Mouse (Mus musculus) olfactory bulb, adult 2 months (tissue): ENCODE data around the gene Hist1h2bj. TPM values are rescaled to one million over a fixed set of nuclear protein-coding genes. Genes with fewer than 3 reads are reported as not detected.
A peak's percentile ranks its signal among the peaks of the same experiment; 100 is the strongest.

Experiments
- H3K27ac ChIP-seq: fragments of 200-500 bp; 2 replicates; pipeline ENCODE4 v1.5.1; 2012; ENCODE audit warnings: low read depth, low read length; ENCODE audit not compliant: insufficient read depth
- H3K4me1 ChIP-seq: fragments of 200-500 bp; 2 replicates; pipeline ENCODE4 v1.6.1; 2012; ENCODE audit warnings: low read length; ENCODE audit not compliant: control insufficient read depth, insufficient read depth
- H3K4me3 ChIP-seq: fragments of 200-500 bp; 2 replicates; pipeline ENCODE4 v1.5.1; 2012; ENCODE audit warnings: mild to moderate bottlenecking, low read depth, low read length, moderate library complexity; ENCODE audit not compliant: insufficient read depth
- CTCF ChIP-seq: fragments of 200-500 bp; IDR thresholded peaks from 2 replicates; pipeline ENCODE4 v1.5.1; 2012; ENCODE audit warnings: low read depth, mild to moderate bottlenecking, low read length, moderate library complexity; ENCODE audit not compliant: insufficient read depth
- POLR2A ChIP-seq: fragments of 200-500 bp; IDR thresholded peaks from 2 replicates; pipeline ENCODE4 v1.6.1; 2012; ENCODE audit warnings: mild to moderate bottlenecking, low read depth, low read length, moderate library complexity; ENCODE audit not compliant: insufficient read depth
- WGBS: fragments of 180-500 bp; shearing (Covaris S2); methylation state at CpG from one replicate; pipeline ENCODE4 v1.1.7; 2018; 5-methylcytosine and 5-hydroxymethylcytosine counted together
- polyA plus RNA-seq: library from polyadenylated mRNA; stranded (reverse); fragments of >200 nt; gene quantifications from 2 replicates; pipeline ENCODE4 v1.2.4, GENCODE M21; 2012; ENCODE audit warnings: low replicate concordance; ENCODE audit not compliant: missing spikeins, insufficient read depth, insufficient read length

Gene Hist1h2bj
- polyA plus RNA-seq, 1 experiment: not detected

DNA sequence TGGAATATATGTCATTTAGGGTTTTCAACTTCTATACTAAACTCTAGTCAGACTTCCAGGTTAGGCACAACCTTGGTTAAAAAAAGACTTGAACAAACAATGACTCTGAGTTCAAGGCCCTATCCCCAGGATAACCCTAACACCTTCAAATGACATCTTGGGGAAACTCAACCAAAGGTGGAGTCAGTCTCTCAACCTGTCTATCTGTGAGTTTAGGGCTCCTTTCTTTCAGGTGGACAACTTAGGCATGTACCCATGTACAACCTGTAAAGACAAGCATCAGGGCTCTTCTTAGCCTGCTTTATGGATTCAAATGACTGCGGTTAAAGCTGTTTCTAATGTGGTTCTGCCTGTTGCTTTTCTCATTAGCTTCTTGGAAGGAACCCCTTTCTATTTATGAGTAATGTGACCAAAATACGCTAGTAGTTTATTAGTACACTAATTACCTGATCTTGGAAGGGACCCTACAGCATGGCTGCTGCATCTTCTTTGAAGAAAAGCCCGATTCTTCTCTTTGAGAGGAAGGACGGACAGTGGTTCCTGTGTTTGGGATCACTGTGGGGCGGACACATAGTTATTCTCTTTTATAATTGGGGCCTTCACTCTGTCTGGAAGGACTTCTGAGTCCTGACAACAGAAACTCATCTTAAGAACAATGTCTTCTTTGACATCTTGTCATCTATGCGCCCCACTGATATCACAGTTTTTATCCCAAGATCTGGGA lies 1.6 kb downstream of the Hist1h2bj start:
- TF ChIP-seq POLR2A (no peak), CTCF (no peak)
- Histone ChIP-seq H3K4me3 (no peak overlapping the region), H3K4me1 (peaks cover under 1% of the 10 kb centered on the region; the same call in 1 of the 2 replicates), H3K27ac (no peak overlapping the region)
- 77% methylated on average over 6 of the region's 6 CpGs for WGBS

DNA sequence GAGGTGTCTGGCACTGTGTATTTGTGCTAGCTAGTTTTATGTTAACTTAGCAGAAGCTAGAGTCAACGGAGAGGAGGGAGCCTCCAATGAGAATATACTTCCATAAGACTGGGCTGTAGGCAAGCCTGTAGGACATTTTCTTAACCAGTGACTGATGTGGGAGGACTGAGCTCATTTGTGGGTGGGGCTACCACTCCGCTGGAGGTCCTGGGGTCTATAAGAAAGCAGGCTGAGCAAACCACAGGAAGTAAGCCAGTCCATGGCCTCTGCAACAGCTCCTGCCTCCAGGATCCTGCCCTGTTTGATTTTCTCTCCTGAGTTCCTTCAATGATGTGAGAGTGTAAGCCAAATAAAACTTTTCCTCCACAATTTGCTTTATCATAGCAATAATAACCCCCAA lies 2.3 kb downstream of the Hist1h2bj start:
- WGBS: 60% methylated on average over 2 of the region's 2 CpGs
- H3K4me1 ChIP-seq: peaks cover 3% of the 10 kb centered on the region; the same call in 1 of the 2 replicates
- TF ChIP-seq POLR2A (no peak), CTCF (no peak)

DNA sequence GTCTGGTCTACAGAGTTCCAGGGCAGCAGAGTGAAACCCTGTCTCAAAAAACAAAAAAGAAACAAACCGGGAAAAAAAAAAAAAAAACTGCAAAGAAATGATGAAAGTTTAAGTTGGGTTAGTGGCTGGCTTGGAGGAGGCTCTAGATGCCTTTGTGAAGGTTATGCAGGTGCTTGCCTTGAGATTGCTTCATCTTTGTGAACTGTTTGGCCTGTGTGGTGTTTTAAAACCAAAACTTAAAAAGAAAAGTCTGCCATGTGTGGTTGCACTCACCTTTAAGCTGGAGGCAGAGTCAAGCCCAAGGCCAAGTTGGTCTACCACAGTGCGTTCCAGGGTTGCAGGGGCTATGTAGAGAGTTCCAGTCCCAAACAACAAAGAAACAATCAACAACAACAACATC lies 6.0 kb downstream of the Hist1h2bj start:
- Histone ChIP-seq H3K4me3 (no peak overlapping the region), H3K27ac (no peak overlapping the region), H3K4me1 (peaks cover 3% of the 10 kb centered on the region; the same call in 1 of the 2 replicates)
- no peak for TF ChIP-seq CTCF
- no peak for TF ChIP-seq POLR2A
- WGBS: 87% methylated on average over 2 of the region's 2 CpGs

More for the DNA sequence above, 2.3 kb downstream of the Hist1h2bj start:
- H3K27ac ChIP-seq: no peak overlapping the region
- H3K4me3 ChIP-seq: no peak overlapping the region

DNA sequence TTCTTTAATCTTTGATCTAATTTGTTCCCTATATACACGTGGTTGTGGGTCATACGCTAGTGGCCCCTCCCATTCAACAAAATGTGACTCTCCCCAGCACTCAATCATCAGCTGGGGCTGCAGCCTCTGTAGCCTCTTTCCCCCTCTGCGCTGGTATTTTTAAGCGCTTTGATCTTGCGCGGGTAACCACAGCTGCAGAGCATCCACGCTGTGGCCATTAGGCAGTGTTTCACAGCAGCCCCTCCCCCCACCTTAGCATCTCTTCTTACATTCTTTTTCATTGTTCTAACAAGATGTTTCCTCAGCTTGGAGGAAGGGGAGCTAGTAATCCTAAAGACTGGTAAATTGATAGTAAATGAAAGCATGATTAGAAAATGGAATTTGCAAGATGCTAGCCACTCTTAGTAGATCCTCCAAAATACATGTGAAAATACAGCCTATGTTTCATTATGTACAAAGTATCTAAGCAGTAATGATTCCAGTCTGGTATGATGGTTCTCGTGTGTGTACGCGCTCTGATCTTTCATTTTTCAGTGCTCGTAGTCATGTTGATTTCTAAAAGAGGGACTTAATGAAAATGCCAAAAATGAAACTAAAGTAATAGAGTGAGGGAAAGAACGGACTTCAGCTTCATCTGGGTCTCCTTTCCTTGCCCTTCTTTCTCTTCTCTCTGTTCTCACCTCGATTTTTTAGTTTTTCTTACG lies 6.9 kb downstream of the Hist1h2bj start:
- no peak for TF ChIP-seq POLR2A
- TF ChIP-seq CTCF: no peak
- WGBS: 1% methylated on average over 14 of the region's 14 CpGs
- peak overlapping the region; percentile 42 for H3K4me3 ChIP-seq
- H3K27ac ChIP-seq: peak overlapping the region; percentile 20
- H3K4me1 ChIP-seq: peaks cover 3% of the 10 kb centered on the region; the same call in 1 of the 2 replicates

DNA sequence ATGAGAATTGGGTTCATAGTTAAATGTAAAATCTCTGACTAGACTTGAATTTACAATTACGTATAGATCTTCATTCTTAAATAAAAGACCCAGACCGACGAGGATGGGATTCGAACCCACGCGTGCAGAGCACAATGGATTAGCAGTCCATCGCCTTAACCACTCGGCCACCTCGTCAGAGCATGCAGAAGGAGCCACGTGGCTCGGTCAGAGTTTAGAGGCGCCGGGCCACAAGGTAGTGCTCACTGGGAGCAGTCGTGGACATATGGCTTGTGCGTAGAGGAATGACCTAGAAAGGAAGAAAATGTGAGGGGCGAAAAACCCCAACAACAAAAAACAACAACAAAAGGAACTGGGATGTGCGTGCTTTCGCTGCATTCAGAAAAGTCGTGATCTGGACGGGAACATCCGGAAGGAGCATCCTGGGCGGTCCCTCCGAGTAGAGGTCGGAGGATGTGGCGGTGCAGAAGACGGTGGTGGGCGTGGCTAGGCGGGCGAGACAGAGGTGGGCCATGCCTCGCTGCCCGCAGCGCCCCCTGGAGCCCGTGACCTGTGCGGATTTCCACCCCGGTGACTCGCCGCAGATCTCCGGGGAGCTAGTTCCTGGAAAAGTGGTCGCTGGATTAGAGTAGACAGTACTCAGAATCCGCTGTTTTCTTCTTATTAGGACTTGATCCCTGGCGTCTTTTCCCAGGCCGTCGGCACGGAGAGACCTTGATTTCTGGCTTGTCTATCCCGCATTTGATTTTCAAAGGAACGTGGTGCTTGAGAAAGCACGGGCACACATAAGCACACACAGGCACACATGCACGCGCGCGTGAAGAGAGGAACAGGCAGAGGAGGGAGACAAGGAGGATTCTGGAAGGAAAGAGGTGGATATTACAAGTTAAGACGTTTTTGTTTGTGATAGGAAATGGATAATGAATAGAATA lies 7.8 kb downstream of the Hist1h2bj start:
- H3K4me3 ChIP-seq: peak overlapping the region; percentile 52
- H3K4me1 ChIP-seq: peaks cover 3% of the 10 kb centered on the region; the same call in 1 of the 2 replicates
- under 1% methylated on average over 52 of the region's 52 CpGs for WGBS
- H3K27ac ChIP-seq: peak overlapping the region; percentile 83
- TF ChIP-seq CTCF (peak; percentile 47), POLR2A (no peak)

DNA sequence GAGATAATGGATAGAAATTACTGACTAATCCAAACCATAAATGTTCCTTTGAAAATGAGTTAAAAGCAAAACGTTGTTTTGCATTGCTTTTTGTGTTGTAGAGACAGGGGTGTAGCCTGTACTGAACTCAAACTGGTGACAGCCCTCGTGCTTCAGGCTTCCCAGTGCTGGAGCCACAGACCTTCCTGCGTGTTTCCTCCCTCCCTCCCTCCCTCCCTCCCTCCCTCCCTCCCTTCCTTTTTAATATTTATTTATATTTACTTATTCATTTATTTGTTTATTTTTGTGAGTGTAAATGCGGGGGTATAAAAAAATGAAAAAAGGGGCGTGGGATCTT lies 8.5 kb downstream of the Hist1h2bj start:
- Histone ChIP-seq H3K27ac (no peak overlapping the region), H3K4me3 (peak overlapping the region; percentile 52), H3K4me1 (peaks cover 3% of the 10 kb centered on the region; the same call in 1 of the 2 replicates)
- no peak for TF ChIP-seq CTCF
- no peak for TF ChIP-seq POLR2A
- 7% methylated on average over 5 of the region's 5 CpGs for WGBS

DNA sequence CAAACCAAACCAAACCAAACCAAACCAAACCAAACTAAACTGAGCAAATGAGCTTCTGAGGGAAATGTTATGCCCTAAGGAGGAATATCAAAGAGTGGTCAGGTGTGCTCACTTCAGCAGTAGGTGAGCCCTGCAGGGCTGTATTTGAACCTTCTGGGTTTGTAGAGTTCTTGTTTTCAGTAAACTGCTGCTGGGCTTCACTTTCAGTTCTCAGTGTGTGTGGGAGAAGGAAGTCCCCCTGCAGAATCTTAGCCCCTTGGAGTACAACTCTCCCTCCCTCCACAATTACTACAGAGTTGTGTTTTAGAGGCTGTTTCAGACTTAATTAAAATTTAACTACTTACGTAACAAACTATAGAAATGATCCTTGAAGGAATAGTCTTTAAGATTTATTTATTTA lies 10.7 kb downstream of the Hist1h2bj start:
- Histone ChIP-seq H3K27ac (no peak overlapping the region), H3K4me3 (no peak overlapping the region), H3K4me1 (peaks cover 3% of the 10 kb centered on the region; the same call in 1 of the 2 replicates)
- WGBS: 98% methylated on average over 1 of the region's 1 CpGs
- TF ChIP-seq POLR2A: no peak
- TF ChIP-seq CTCF: no peak

DNA sequence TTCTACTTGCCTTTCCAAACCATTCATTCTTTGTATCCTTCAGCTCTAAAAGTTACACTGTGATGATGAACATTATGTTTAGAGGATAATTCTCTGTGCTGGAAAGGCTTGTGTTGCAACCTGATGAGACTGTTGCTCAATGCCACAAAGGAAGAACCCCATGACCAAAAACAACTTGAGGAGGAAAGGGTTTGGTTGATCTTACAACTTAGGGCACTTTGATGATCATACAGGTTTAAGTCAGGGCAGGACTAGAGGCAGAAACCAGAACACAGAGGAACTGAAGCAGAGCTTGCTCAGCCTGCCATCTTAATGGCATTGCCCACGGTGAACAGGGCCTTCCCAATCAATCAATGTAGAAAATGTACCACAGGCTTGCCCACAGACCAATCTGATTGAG lies 18.4 kb downstream of the Hist1h2bj start:
- no peak for TF ChIP-seq CTCF
- no peak for TF ChIP-seq POLR2A
- WGBS: 88% methylated on average over 1 of the region's 1 CpGs
- no peak overlapping the region for H3K27ac ChIP-seq

More for the DNA sequence above, 18.4 kb downstream of the Hist1h2bj start:
- no peak overlapping the region for H3K4me3 ChIP-seq
- no peaks in the 10 kb centered on the region for H3K4me1 ChIP-seq
